Mouse (Mus musculus): Measurements from ENCODE around the gene Gm5901. TPM values are rescaled to one million over a fixed set of nuclear protein-coding genes. Genes with fewer than 3 reads are reported as not detected.

Gene Gm5901
- polyA plus RNA-seq, 1 experiment, result not detected

DNA sequence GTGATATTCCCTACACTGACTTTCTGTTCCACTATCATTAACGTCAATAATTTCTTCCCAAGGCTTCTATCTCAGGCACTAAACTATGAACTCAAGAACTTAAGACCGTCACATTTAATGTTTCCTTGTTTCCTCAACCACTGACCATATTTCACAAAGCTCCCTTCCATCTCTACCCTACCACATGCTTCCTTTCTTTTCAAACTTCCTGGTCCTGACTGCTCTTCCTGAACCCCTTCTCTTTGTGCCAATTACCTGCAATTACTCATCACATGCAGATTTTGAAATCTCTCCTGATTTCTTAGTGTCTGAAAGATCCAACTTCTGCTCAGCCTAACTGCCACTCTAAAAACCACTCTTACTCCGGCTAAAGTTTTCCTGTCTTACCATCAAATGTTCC is 5.5 kb downstream of the Gm5901 start:
- Histone ChIP-seq H3K27me3 (ENCODE audit: control insufficient read depth, insufficient read depth, insufficient read length) (no peaks in the 10 kb centered on the region), H3K36me3 (ENCODE audit: control insufficient read depth, insufficient read depth) (peaks cover 42% of the 10 kb centered on the region), H3K4me3 (no peak overlapping the region), H3K4me2 (ENCODE audit: low read depth) (no peak overlapping the region), H3ac (ENCODE audit: control insufficient read depth, insufficient read length) (no peak overlapping the region), H3K79me2 (ENCODE audit: control insufficient read depth, insufficient read depth) (no peaks in the 10 kb centered on the region)
- no peak for TF ChIP-seq USF1 (IDR thresholded peaks at IDR 0.05; ENCODE audit: low read depth)
- no peak for TF ChIP-seq CEBPB (IDR thresholded peaks at IDR 0.05; ENCODE audit: insufficient read depth, poor library complexity, severe bottlenecking)
- no peak for TF ChIP-seq REST (IDR thresholded peaks at IDR 0.05; ENCODE audit: insufficient read depth, insufficient read length)

GRCm38 (mm10) chr7:105387696-105388095 is 12.9 kb downstream of the Gm5901 start:
- no peaks in the 10 kb centered on the region for H3K27me3 ChIP-seq (ENCODE audit: control insufficient read depth, insufficient read depth, insufficient read length)
- H3K79me2 ChIP-seq (ENCODE audit: control insufficient read depth, insufficient read depth), result no peaks in the 10 kb centered on the region
- H3ac ChIP-seq (ENCODE audit: control insufficient read depth, insufficient read length), result no peak overlapping the region
- TF ChIP-seq MAX (IDR thresholded peaks at IDR 0.05; ENCODE audit: low read depth) (no peak), MYOD1 (IDR thresholded peaks at IDR 0.05; ENCODE audit: control insufficient read depth in 1 of 3, insufficient read length in 2 of 3, low read depth in 2 of 3) (no peak), E2F4 (IDR thresholded peaks at IDR 0.05; ENCODE audit: insufficient read depth) (no peak), TCF3 (IDR thresholded peaks at IDR 0.05; ENCODE audit: insufficient read length, low read depth) (no peak), SRF (IDR thresholded peaks at IDR 0.05; ENCODE audit: control insufficient read depth, insufficient read length, low read depth) (no peak), TCF12 (IDR thresholded peaks at IDR 0.05; ENCODE audit: insufficient read depth, poor library complexity, severe bottlenecking) (no peak), POLR2AphosphoS2 (IDR thresholded peaks at IDR 0.05; ENCODE audit: insufficient read length, low read depth) (no peak), CEBPB (IDR thresholded peaks at IDR 0.05; ENCODE audit: insufficient read depth, poor library complexity, severe bottlenecking) (no peak), MYOG (IDR thresholded peaks at IDR 0.05; ENCODE audit: control insufficient read depth in 1 of 3, insufficient read depth in 1 of 3, insufficient read length in 2 of 3, low read depth in 2 of 3) (no peak), USF1 (IDR thresholded peaks at IDR 0.05; ENCODE audit: low read depth) (no peak), REST (IDR thresholded peaks at IDR 0.05; ENCODE audit: insufficient read depth, insufficient read length) (no peak), POLR2A (IDR thresholded peaks at IDR 0.05; ENCODE audit: insufficient read length, low read depth) (no peak)
- H3K36me3 ChIP-seq (ENCODE audit: control insufficient read depth, insufficient read depth), result peaks cover 39% of the 10 kb centered on the region
- no peak overlapping the region for H3K4me3 ChIP-seq
- H3K4me2 ChIP-seq (ENCODE audit: low read depth), result no peak overlapping the region

DNA sequence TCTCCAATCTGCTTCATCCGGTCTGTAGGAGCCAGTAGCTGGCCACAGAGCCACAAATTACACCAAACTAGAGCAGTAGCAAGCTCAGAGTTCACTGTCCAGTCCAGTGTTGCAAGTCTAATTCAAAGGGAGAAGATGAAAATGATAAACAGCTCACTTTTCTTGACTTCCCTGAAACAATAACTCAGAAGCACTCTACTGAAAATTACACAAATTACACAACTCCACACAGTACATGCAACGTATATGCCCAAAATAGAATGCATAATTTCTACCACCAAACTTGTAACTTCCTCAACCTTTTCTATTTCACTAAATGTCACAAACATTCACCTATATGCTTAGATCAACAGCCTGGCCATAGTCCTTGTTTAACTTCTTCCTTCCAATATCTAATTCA is 15.4 kb downstream of the Gm5901 start:
- Histone ChIP-seq H3K79me2 (ENCODE audit: control insufficient read depth, insufficient read depth) (no peaks in the 10 kb centered on the region), H3K4me3 (no peak overlapping the region), H3K27me3 (ENCODE audit: control insufficient read depth, insufficient read depth, insufficient read length) (no peaks in the 10 kb centered on the region), H3K4me2 (ENCODE audit: low read depth) (no peak overlapping the region), H3ac (ENCODE audit: control insufficient read depth, insufficient read length) (no peak overlapping the region), H3K36me3 (ENCODE audit: control insufficient read depth, insufficient read depth) (peaks cover 28% of the 10 kb centered on the region)
- TF ChIP-seq CEBPB (IDR thresholded peaks at IDR 0.05; ENCODE audit: insufficient read depth, poor library complexity, severe bottlenecking) (no peak), MYOG (IDR thresholded peaks at IDR 0.05; ENCODE audit: control insufficient read depth in 1 of 3, insufficient read depth in 1 of 3, insufficient read length in 2 of 3, low read depth in 2 of 3) (no peak), MAX (IDR thresholded peaks at IDR 0.05; ENCODE audit: low read depth) (no peak), TCF3 (IDR thresholded peaks at IDR 0.05; ENCODE audit: insufficient read length, low read depth) (no peak), MYOD1 (IDR thresholded peaks at IDR 0.05; ENCODE audit: control insufficient read depth in 1 of 3, insufficient read length in 2 of 3, low read depth in 2 of 3) (no peak), USF1 (IDR thresholded peaks at IDR 0.05; ENCODE audit: low read depth) (no peak), POLR2AphosphoS2 (IDR thresholded peaks at IDR 0.05; ENCODE audit: insufficient read length, low read depth) (no peak), TCF12 (IDR thresholded peaks at IDR 0.05; ENCODE audit: insufficient read depth, poor library complexity, severe bottlenecking) (no peak), E2F4 (IDR thresholded peaks at IDR 0.05; ENCODE audit: insufficient read depth) (no peak), REST (IDR thresholded peaks at IDR 0.05; ENCODE audit: insufficient read depth, insufficient read length) (no peak), POLR2A (IDR thresholded peaks at IDR 0.05; ENCODE audit: insufficient read length, low read depth) (no peak), SRF (IDR thresholded peaks at IDR 0.05; ENCODE audit: control insufficient read depth, insufficient read length, low read depth) (no peak)

DNA sequence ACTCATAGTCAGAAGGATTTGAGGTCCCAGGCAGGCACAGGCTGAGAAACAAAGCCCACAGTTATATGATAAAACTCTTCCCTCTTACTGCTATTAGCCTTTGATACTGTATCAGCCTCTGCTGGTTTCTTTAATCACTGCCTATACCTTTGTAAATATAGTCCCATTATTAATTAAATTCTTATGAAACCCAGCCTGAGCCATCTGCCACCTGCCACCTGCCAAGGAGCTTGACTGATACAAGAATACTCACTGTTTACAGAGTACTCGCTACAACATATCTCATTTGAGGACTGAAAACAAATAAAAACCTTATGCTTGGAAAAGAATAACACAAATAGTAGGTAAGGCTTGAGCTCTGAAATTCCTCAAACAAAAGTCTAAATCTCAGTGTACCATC is 19.8 kb downstream of the Gm5901 start:
- Histone ChIP-seq H3K36me3 (ENCODE audit: control insufficient read depth, insufficient read depth) (peaks cover 9% of the 10 kb centered on the region), H3K27me3 (ENCODE audit: control insufficient read depth, insufficient read depth, insufficient read length) (no peaks in the 10 kb centered on the region), H3K4me3 (no peak overlapping the region), H3ac (ENCODE audit: control insufficient read depth, insufficient read length) (no peak overlapping the region), H3K79me2 (ENCODE audit: control insufficient read depth, insufficient read depth) (peaks cover 35% of the 10 kb centered on the region), H3K4me2 (ENCODE audit: low read depth) (no peak overlapping the region)
- TF ChIP-seq TCF12 (IDR thresholded peaks at IDR 0.05; ENCODE audit: insufficient read depth, poor library complexity, severe bottlenecking) (no peak), POLR2AphosphoS2 (IDR thresholded peaks at IDR 0.05; ENCODE audit: insufficient read length, low read depth) (no peak), USF1 (IDR thresholded peaks at IDR 0.05; ENCODE audit: low read depth) (no peak), REST (IDR thresholded peaks at IDR 0.05; ENCODE audit: insufficient read depth, insufficient read length) (no peak), POLR2A (IDR thresholded peaks at IDR 0.05; ENCODE audit: insufficient read length, low read depth) (no peak)

- H3K4me3 ChIP-seq, result no peak overlapping the region
- TF ChIP-seq MYOD1 (IDR thresholded peaks at IDR 0.05; ENCODE audit: control insufficient read depth in 1 of 3, insufficient read length in 2 of 3, low read depth in 2 of 3), result no peak
- TF ChIP-seq USF1 (IDR thresholded peaks at IDR 0.05; ENCODE audit: low read depth), result no peak
- TF ChIP-seq REST (IDR thresholded peaks at IDR 0.05; ENCODE audit: insufficient read depth, insufficient read length), result no peak
- no peak for TF ChIP-seq CEBPB (IDR thresholded peaks at IDR 0.05; ENCODE audit: insufficient read depth, poor library complexity, severe bottlenecking)
- TF ChIP-seq SRF (IDR thresholded peaks at IDR 0.05; ENCODE audit: control insufficient read depth, insufficient read length, low read depth), result no peak
- TF ChIP-seq MAX (IDR thresholded peaks at IDR 0.05; ENCODE audit: low read depth), result no peak
- no peak for TF ChIP-seq POLR2A (IDR thresholded peaks at IDR 0.05; ENCODE audit: insufficient read length, low read depth)
- TF ChIP-seq MYOG (IDR thresholded peaks at IDR 0.05; ENCODE audit: control insufficient read depth in 1 of 3, insufficient read depth in 1 of 3, insufficient read length in 2 of 3, low read depth in 2 of 3), result no peak
- TF ChIP-seq POLR2AphosphoS2 (IDR thresholded peaks at IDR 0.05; ENCODE audit: insufficient read length, low read depth), result no peak
- TF ChIP-seq TCF12 (IDR thresholded peaks at IDR 0.05; ENCODE audit: insufficient read depth, poor library complexity, severe bottlenecking), result no peak
- TF ChIP-seq TCF3 (IDR thresholded peaks at IDR 0.05; ENCODE audit: insufficient read length, low read depth), result no peak
- TF ChIP-seq E2F4 (IDR thresholded peaks at IDR 0.05; ENCODE audit: insufficient read depth), result no peak
- peaks cover 9% of the 10 kb centered on the region for H3K36me3 ChIP-seq (ENCODE audit: control insufficient read depth, insufficient read depth)
- peaks cover 36% of the 10 kb centered on the region for H3K79me2 ChIP-seq (ENCODE audit: control insufficient read depth, insufficient read depth)
- no peak overlapping the region for H3ac ChIP-seq (ENCODE audit: control insufficient read depth, insufficient read length)
- no peak overlapping the region for H3K4me2 ChIP-seq (ENCODE audit: low read depth)
- no peaks in the 10 kb centered on the region for H3K27me3 ChIP-seq (ENCODE audit: control insufficient read depth, insufficient read depth, insufficient read length)
These were observed 20.4 kb downstream of the Gm5901 start for GRCm38 (mm10) chr7:105395131-105395820.
